Mouse (Mus musculus): ENCODE measurements around the gene Gprc5d. TPM values are rescaled to one million over a fixed set of nuclear protein-coding genes. Genes with fewer than 3 reads are reported as not detected.

Gene Gprc5d
- polyA plus RNA-seq, 1 experiment: 0.40 TPM

DNA sequence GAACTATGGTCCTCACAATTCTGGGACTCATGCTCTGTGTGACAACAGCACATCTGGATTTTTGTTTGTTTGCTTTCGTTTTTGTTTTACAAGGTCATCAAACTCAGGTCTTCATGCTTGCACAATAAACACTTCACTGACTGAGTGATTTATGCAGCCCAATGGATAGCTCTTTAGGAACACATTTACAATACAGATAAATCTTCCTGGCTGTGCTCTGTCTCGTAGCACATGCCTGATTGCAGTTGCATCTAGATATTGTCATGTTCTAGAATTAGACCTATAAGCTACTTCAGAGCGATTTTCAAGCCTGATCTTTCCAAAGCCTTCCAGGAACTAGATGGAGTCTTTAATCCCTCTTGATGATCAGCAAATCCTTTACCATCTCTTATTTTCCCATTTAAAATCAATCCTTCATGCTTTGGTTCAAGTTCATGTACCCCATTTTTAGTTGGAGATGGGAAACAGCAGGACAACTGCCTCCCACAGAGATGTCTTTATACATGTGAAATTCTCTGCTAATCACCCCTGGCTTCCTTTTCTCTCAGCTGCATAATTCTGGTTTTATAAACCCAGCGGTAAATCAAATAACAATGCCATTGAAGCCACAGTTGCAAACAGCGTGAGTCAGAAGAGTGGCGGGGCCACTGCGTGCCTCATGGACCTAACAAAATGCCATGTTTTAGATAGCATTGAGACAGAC, 5.5 kb downstream of the Gprc5d start:
- Histone ChIP-seq H3K27ac (ENCODE audit: insufficient read depth, low read length) (no peak overlapping the region), H3K4me1 (ENCODE audit: control insufficient read depth, insufficient read depth, low read length) (peaks cover 4% of the 10 kb centered on the region; the same call in 1 of the 2 replicates), H3K4me3 (ENCODE audit: insufficient read depth, low read length) (no peak overlapping the region)
- TF ChIP-seq CTCF (IDR thresholded peaks at IDR 0.05; ENCODE audit: borderline replicate concordance, insufficient read depth, low read length) (no peak), POLR2A (IDR thresholded peaks at IDR 0.05; ENCODE audit: low read depth, low read length) (no peak)

DNA sequence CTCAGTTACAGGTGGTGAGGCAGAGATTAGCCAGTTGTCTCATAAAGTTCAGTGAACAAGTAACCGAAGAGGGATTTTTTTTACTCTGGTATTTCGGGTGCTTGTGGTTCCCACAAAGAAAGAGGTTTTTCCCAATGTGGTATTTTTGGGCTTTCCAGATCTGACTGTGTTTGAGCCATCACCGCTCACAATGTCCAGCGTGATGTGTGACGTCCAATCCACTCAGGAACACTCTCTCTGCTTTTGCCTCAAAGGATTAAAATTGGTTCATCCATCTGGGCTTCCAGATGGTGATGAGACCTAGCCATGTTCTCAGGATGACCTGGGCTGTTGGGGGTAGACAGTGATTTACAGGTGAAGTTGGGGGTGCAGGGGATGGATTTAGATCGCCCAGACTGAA, 11.1 kb downstream of the Gprc5d start:
- no peak overlapping the region for H3K4me3 ChIP-seq (ENCODE audit: insufficient read depth, low read length)
- H3K4me1 ChIP-seq (ENCODE audit: control insufficient read depth, insufficient read depth, low read length): no peaks in the 10 kb centered on the region
- H3K27ac ChIP-seq (ENCODE audit: insufficient read depth, low read length): no peak overlapping the region
- TF ChIP-seq CTCF (IDR thresholded peaks at IDR 0.05; ENCODE audit: borderline replicate concordance, insufficient read depth, low read length): no peak
- no peak for TF ChIP-seq POLR2A (IDR thresholded peaks at IDR 0.05; ENCODE audit: low read depth, low read length)

DNA sequence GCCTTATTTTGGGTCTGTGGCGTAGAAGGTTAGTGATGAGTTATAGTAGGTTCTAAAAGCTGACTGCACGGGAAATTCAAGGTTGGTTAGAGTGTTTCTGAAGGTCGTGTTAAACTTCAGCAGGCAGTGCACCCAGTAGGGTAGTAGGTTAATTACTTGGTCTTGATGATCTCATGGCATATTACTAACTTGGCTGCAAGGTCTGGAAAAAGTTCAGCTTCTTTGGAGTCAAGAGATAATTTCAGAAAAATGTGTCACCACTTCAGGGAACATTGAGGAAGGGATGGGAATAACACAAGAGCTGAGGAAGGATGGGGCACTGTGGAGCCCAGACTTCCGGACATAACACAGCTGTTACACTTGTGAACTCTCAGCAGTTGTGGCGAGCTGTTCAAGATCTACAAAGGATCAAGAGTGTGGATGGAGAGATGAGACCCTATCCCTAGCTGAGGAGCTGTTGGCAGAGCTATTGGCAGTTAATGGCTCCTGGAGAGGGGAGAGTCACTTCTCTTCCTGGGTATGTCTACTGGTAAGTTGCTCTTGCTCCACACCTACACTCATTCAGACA, 15.3 kb downstream of the Gprc5d start:
- TF ChIP-seq CTCF (IDR thresholded peaks at IDR 0.05; ENCODE audit: borderline replicate concordance, insufficient read depth, low read length) (no peak), POLR2A (IDR thresholded peaks at IDR 0.05; ENCODE audit: low read depth, low read length) (no peak)
- Histone ChIP-seq H3K4me1 (ENCODE audit: control insufficient read depth, insufficient read depth, low read length) (no peaks in the 10 kb centered on the region), H3K27ac (ENCODE audit: insufficient read depth, low read length) (no peak overlapping the region), H3K4me3 (ENCODE audit: insufficient read depth, low read length) (no peak overlapping the region)

DNA sequence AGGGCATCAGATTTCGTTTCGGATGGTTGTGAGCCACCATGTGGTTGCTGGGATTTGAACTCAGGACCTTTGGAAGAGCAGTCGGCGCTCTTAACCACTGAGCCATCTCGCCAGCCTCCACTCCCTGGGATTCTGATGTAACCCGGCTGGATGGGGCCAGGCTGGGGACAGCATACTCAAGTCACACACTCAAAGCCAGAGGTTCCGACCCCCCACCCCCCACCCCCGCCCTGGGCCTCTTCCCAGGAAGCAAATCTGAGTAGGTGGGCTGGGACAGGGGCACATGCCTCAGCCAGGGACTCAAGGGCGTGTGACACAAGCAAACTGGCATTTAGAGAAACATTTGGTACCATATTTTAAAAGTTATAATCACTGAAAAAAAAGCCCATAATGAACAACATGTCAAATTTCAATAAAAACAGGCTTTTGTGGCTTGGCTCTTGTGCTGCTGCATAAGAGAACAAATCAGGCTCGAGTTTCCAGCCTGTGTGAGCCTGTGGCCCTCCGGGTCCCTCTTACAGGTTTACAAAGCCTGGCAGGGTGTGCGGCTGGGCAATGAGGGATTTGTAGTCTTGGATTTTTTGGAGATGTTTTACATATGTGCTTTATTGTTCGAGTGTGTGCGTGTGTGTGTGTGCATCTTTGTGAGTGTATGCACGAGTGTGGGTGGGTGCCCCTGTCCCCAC, 17.2 kb downstream of the Gprc5d start:
- Histone ChIP-seq H3K27ac (ENCODE audit: insufficient read depth, low read length) (peak overlapping the region; percentile 43), H3K4me3 (ENCODE audit: insufficient read depth, low read length) (no peak overlapping the region), H3K4me1 (ENCODE audit: control insufficient read depth, insufficient read depth, low read length) (no peaks in the 10 kb centered on the region)
- TF ChIP-seq CTCF (IDR thresholded peaks at IDR 0.05; ENCODE audit: borderline replicate concordance, insufficient read depth, low read length) (no peak), POLR2A (IDR thresholded peaks at IDR 0.05; ENCODE audit: low read depth, low read length) (no peak)

DNA sequence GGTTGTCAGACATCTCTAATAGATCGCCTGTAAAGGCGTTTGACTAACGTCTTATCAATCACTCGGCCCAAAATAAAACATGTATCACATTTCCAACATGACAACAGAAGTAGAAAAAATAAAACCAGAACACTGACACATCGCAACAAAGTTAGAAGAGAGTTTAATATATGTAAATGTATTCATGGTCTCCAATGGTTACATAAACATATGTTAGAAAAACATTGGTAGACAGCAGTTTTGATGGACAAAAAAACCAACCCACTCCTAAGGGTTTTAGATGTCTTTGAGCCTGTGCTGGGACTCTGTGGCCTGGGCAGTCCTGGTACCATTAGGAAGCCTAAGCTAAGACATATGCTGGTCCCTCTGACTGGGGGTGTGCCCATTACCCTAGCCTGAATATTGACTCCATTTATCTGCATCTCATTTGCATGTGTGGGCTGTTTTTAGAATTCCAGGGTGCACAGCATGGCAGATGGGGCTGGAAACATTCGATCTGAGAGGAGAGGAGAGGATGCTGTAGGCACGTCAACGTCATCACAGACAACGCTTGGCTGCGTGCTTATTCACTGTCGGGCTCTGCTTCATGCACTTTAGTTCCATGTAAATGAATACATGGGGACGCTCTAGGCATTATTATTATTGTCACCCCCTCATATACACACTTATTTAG, 25.1 kb downstream of the Gprc5d start:
- Histone ChIP-seq H3K4me1 (ENCODE audit: control insufficient read depth, insufficient read depth, low read length) (no peaks in the 10 kb centered on the region), H3K27ac (ENCODE audit: insufficient read depth, low read length) (no peak overlapping the region), H3K4me3 (ENCODE audit: insufficient read depth, low read length) (no peak overlapping the region)
- no peak for TF ChIP-seq POLR2A (IDR thresholded peaks at IDR 0.05; ENCODE audit: low read depth, low read length)
- no peak for TF ChIP-seq CTCF (IDR thresholded peaks at IDR 0.05; ENCODE audit: borderline replicate concordance, insufficient read depth, low read length)

DNA sequence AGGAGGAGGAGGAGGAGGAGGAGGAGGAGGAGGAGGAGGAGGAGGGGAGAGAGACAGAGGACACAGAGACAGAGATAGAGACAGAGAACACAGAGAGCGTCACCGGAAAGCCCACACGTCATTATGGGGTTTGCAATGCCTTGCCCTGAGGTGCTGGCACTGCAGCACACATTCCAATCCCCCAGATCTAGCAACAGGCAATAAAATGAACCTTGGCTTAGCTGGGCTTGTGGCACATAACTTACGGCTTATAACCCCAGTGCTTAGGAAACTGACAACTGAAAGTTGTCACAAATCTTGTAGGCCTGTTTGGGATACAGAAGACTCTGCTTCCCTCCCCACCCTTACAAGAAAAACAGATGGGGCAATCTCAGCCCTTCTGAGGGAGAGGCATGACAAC, 27.4 kb downstream of the Gprc5d start:
- Histone ChIP-seq H3K4me1 (ENCODE audit: control insufficient read depth, insufficient read depth, low read length) (no peaks in the 10 kb centered on the region), H3K4me3 (ENCODE audit: insufficient read depth, low read length) (no peak overlapping the region), H3K27ac (ENCODE audit: insufficient read depth, low read length) (peak overlapping the region; percentile 41; the same call in 1 of the 2 replicates)
- TF ChIP-seq CTCF (IDR thresholded peaks at IDR 0.05; ENCODE audit: borderline replicate concordance, insufficient read depth, low read length) (no peak), POLR2A (IDR thresholded peaks at IDR 0.05; ENCODE audit: low read depth, low read length) (no peak)

DNA sequence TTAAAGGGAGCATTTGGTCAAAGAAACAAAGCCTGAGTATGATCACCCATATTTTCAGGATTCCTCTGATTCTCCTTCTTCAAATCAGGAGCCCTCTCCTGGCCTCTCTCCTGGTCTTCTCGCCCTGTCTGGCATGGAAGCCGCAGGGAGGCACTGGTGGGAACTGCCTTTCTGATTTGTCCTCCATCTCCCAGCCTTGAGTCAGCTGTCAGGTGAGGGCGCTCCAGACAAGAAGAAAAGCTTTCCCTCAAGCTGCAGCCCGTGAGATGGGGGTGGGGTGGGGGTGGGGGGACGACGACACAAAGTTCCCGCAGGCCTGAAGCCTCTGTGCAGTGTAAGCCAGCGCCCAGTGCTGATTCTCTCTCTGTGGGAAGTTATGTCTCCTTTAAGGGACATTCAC, 28.3 kb downstream of the Gprc5d start:
- Histone ChIP-seq H3K4me1 (ENCODE audit: control insufficient read depth, insufficient read depth, low read length) (no peaks in the 10 kb centered on the region), H3K4me3 (ENCODE audit: insufficient read depth, low read length) (no peak overlapping the region), H3K27ac (ENCODE audit: insufficient read depth, low read length) (no peak overlapping the region)
- TF ChIP-seq CTCF (IDR thresholded peaks at IDR 0.05; ENCODE audit: borderline replicate concordance, insufficient read depth, low read length) (peak; percentile 16; the same call in 1 of the 2 replicates), POLR2A (IDR thresholded peaks at IDR 0.05; ENCODE audit: low read depth, low read length) (no peak)

DNA sequence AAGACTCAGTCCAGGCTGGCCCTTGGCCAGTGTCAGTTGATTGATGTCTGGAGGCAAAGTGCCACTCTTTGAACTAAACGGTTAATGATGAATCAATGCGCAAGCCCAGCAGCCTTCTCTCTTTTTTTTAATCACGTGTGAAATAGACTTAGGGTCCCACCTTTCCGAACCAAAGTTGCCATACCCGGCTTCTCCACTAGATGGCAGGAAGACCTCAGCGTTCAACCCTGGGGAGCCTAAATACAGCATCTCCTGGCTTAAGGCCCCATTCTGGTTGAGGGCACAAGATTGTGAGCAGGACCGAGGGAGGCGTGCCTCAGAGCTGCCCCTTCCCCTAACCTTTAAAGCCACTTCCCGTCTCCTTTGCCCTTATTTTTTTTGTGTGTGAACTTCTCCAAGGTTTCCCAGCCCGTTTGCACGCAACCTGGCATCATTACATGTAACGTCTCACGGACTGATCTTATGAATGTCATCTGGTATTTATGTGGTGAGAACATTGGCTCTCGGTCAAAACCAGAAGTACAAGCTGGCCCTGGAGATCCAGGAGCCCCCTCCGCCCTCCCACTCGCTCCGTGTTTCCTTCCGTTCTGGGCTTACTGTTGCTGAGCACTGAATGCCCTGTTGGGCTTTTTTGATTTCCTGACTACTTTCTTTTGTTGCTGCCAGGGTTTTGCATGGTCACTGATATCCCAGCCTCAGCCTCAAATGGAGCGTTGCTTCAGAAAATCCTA, 30.2 kb downstream of the Gprc5d start:
- TF ChIP-seq POLR2A (IDR thresholded peaks at IDR 0.05; ENCODE audit: low read depth, low read length) (no peak), CTCF (IDR thresholded peaks at IDR 0.05; ENCODE audit: borderline replicate concordance, insufficient read depth, low read length) (peak; percentile 43; the same call in 1 of the 2 replicates)
- no peaks in the 10 kb centered on the region for H3K4me1 ChIP-seq (ENCODE audit: control insufficient read depth, insufficient read depth, low read length)
- H3K27ac ChIP-seq (ENCODE audit: insufficient read depth, low read length): peak overlapping the region; percentile 54
- no peak overlapping the region for H3K4me3 ChIP-seq (ENCODE audit: insufficient read depth, low read length)

DNA sequence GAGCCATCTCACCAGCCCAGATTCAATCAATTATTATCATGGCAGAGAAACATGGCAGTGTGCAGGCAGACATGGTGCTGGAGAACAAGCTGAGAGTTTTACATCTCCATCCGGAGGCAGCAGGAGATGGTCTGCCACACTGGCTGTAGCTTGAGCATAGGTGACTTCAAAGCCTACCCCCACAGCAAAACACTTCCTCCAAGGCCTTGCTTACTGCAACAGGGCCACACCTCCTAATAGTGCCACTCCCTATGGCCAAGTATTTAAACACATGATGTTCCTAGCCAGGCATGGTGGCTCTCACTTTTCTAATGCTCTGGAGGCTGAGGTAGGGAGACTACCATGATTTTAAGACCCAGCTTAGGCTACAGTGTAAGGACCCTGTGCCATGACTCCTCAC, 32.4 kb downstream of the Gprc5d start:
- TF ChIP-seq CTCF (IDR thresholded peaks at IDR 0.05; ENCODE audit: borderline replicate concordance, insufficient read depth, low read length) (no peak), POLR2A (IDR thresholded peaks at IDR 0.05; ENCODE audit: low read depth, low read length) (no peak)
- H3K4me3 ChIP-seq (ENCODE audit: insufficient read depth, low read length): no peak overlapping the region
- no peaks in the 10 kb centered on the region for H3K4me1 ChIP-seq (ENCODE audit: control insufficient read depth, insufficient read depth, low read length)
- H3K27ac ChIP-seq (ENCODE audit: insufficient read depth, low read length): no peak overlapping the region

Data from embryonic fibroblast, embryonic 13.5 days (primary cell).